Mouse (Mus musculus): ENCODE results near the gene Nucks1. TPM values are rescaled to one million over a fixed set of nuclear protein-coding genes. Genes with fewer than 3 reads are reported as not detected.

Gene Nucks1
- polyA plus RNA-seq, 1 experiment from 2014 or later, result 61.2 TPM

Other genes with a start within 250 kb of the Nucks1 start
- gene Rab7b, start 221.8 kb upstream of the Nucks1 start, polyA plus RNA-seq (2014; fragmentation: Nextera tagmentation; extraction: Ambion mirVana), result 3.9 and 4.4 TPM in 2 replicates
- gene Slc26a9, start 166.5 kb upstream of the Nucks1 start, polyA plus RNA-seq (2014; fragmentation: Nextera tagmentation; extraction: Ambion mirVana), result 3.3 and 6.4 TPM in 2 replicates
- 2.5 and 2.6 TPM in 2 replicates for gene Pm20d1, start 113.2 kb upstream of the Nucks1 start, polyA plus RNA-seq (2014; fragmentation: Nextera tagmentation; extraction: Ambion mirVana)
- 9.0 and 10.0 TPM in 2 replicates for gene Slc41a1, start 83.0 kb upstream of the Nucks1 start, polyA plus RNA-seq (2014; fragmentation: Nextera tagmentation; extraction: Ambion mirVana)
- 20.9 and 24.6 TPM in 2 replicates for gene Rab29, start 43.3 kb upstream of the Nucks1 start, polyA plus RNA-seq (2014; fragmentation: Nextera tagmentation; extraction: Ambion mirVana)
- 3.8 and 4.7 TPM in 2 replicates for gene Slc45a3, start 52.4 kb downstream of the Nucks1 start, polyA plus RNA-seq (2014; fragmentation: Nextera tagmentation; extraction: Ambion mirVana)
- gene Elk4, start 97.1 kb downstream of the Nucks1 start, polyA plus RNA-seq (2014; fragmentation: Nextera tagmentation; extraction: Ambion mirVana), result 35.7 and 38.2 TPM in 2 replicates
- 14.5 and 16.5 TPM in 2 replicates for gene Mfsd4a, start 157.5 kb downstream of the Nucks1 start, polyA plus RNA-seq (2014; fragmentation: Nextera tagmentation; extraction: Ambion mirVana)
- gene Cdk18, start 229.2 kb downstream of the Nucks1 start, polyA plus RNA-seq (2014; fragmentation: Nextera tagmentation; extraction: Ambion mirVana), result 3.9 and 5.5 TPM in 2 replicates

All from stomach, embryonic 14.5 days (tissue).